Mouse (Mus musculus): Measurements from ENCODE around the gene Slc47a2. TPM values are rescaled to one million over a fixed set of nuclear protein-coding genes. Genes with fewer than 3 reads are reported as not detected.

The Slc47a2 gene
- total and polyA plus RNA-seq, 3 experiments, result 0.15 to 0.25 TPM; not detected in 1

- Histone ChIP-seq H3K4me1 (ENCODE audit: control insufficient read depth in 1 of 2, insufficient read depth in 2 of 2, low read length in 2 of 2) (peaks cover 0 to 7% of the 10 kb centered on the region in 2 experiments; a peak in 1 of 4 replicates), H3K79me2 (ENCODE audit: control insufficient read depth, insufficient read depth, low read length, poor library complexity) (no peaks in the 10 kb centered on the region), H3K4me3 (ENCODE audit: control insufficient read depth in 1 of 2, insufficient read depth in 1 of 2, low read depth in 2 of 2, low read length in 2 of 2) (no peak overlapping the region), H3K27ac (ENCODE audit: control insufficient read depth, low read depth, low read length) (no peak overlapping the region), H3K36me3 (ENCODE audit: control insufficient read depth in 1 of 2, insufficient read depth in 2 of 2, low read length in 2 of 2) (no peaks in the 10 kb centered on the region), H3K27me3 (ENCODE audit: control insufficient read depth in 1 of 2, insufficient read depth in 2 of 2, low read length in 2 of 2) (peaks cover 0 to 2% of the 10 kb centered on the region in 2 experiments; a peak in 2 of 4 replicates), H3K9me3 (replicated peaks; ENCODE audit: insufficient read depth, low read length) (no peaks in the 10 kb centered on the region), H3K9ac (ENCODE audit: control insufficient read depth, low read depth, low read length, poor library complexity, severe bottlenecking) (no peak overlapping the region)
- TF ChIP-seq ZNF384 (IDR thresholded peaks at IDR 0.05; ENCODE audit: low read depth, low read length) (peak; percentile 92), BHLHE40 (IDR thresholded peaks at IDR 0.05; ENCODE audit: borderline replicate concordance, low read depth, low read length) (no peak), POLR2AphosphoS2 (IDR thresholded peaks at IDR 0.05; ENCODE audit: low read length) (no peak), GATA1 (IDR thresholded peaks at IDR 0.05; ENCODE audit: low read depth, low read length) (no peak), ZKSCAN1 (IDR thresholded peaks at IDR 0.05; ENCODE audit: low read depth, low read length) (no peak), HCFC1 (IDR thresholded peaks at IDR 0.05; ENCODE audit: low read depth, low read length) (0 out of 2 replicates have a peak, but pooled peaks have one; percentile 28), POLR2A (IDR thresholded peaks at IDR 0.05; ENCODE audit: control insufficient read depth in 1 of 2, insufficient read depth in 1 of 2, low read depth in 1 of 2, low read length in 2 of 2, poor library complexity in 1 of 2) (no peak), MXI1 (IDR thresholded peaks at IDR 0.05; ENCODE audit: low read depth, low read length) (no peak), GABPA (IDR thresholded peaks at IDR 0.05; ENCODE audit: low read depth, low read length) (no peak), RCOR1 (IDR thresholded peaks at IDR 0.05; ENCODE audit: low read depth, low read length) (no peak), ELF1 (IDR thresholded peaks at IDR 0.05; ENCODE audit: low read depth, low read length) (no peak), RAD21 (IDR thresholded peaks at IDR 0.05; ENCODE audit: low read depth, low read length) (peak; percentile 84), CTCF (IDR thresholded peaks at IDR 0.05 in 2 of 3, conservative IDR thresholded peaks at IDR 0.05 in 1 of 3; ENCODE audit: control insufficient read depth in 1 of 3, insufficient read depth in 1 of 3, low read depth in 2 of 3, low read length in 3 of 3, poor library complexity in 1 of 3, severe bottlenecking in 1 of 3) (peak; percentile 36 to 80 (median 66); a peak in 5 of 6 replicates), TCF12 (IDR thresholded peaks at IDR 0.05; ENCODE audit: low read depth, low read length) (0 out of 2 replicates have a peak, but pooled peaks have one; percentile 25), EP300 (IDR thresholded peaks at IDR 0.05; ENCODE audit: low read depth in 1 of 2, low read length in 2 of 2) (no peak), USF1 (IDR thresholded peaks at IDR 0.05; ENCODE audit: low read depth, low read length) (0 out of 2 replicates have a peak, but pooled peaks have one; percentile 26), TBP (IDR thresholded peaks at IDR 0.05; ENCODE audit: low read depth, low read length) (no peak), SMC3 (IDR thresholded peaks at IDR 0.05; ENCODE audit: low read depth, low read length) (peak; percentile 92), JUND (IDR thresholded peaks at IDR 0.05; ENCODE audit: low read depth, low read length) (no peak), NRF1 (IDR thresholded peaks at IDR 0.05; ENCODE audit: insufficient read depth, low read depth, low read length, poor library complexity, severe bottlenecking) (no peak), SIN3A (IDR thresholded peaks at IDR 0.05; ENCODE audit: low read length) (peak; percentile 40; the same call in 1 of the 2 replicates), ZC3H11A (IDR thresholded peaks at IDR 0.05; ENCODE audit: low read depth, low read length) (peak; percentile 94), MYB (IDR thresholded peaks at IDR 0.05; ENCODE audit: low read depth, low read length) (no peak; the same call in 1 of the 2 replicates), MAZ (IDR thresholded peaks at IDR 0.05; ENCODE audit: low read depth, low read length) (peak; percentile 97), USF2 (IDR thresholded peaks at IDR 0.05; ENCODE audit: borderline replicate concordance in 1 of 2, insufficient read depth in 1 of 2, low read depth in 1 of 2, low read length in 2 of 2) (no peak)
- peak; percentile 72 for DNase-seq (ENCODE audit: low read depth, low spot score)
Observed at GRCm38 (mm10) chr11:61388012-61388411, 45.4 kb upstream of the Slc47a2 start.

Data from MEL (cell line).